In the genomic region with DNA sequence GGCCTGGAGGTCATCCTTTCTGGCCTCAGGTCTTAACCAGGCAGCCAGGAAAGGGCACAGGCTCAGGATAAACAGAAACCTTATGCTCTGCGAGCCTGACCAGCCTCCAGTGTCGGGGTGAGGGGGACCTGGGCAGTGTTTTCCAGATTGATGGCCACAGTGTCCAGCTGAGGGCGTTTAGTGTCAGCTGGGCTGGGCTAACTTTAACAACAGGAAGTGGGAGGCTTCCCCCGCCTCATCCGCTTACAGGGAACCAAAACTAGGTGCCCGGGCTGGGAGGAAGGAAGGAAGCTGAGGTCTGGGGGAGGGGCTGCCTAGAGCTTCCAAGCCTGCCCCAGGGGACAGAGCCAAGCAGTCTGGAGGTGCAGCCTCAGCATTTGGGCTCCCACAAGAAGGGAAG, we compare ENCODE assay signal across 7 mouse cellular contexts. TPM values are rescaled to one million over a fixed set of nuclear protein-coding genes. Genes with fewer than 3 reads are reported as not detected.
DNase-seq lines count a peak whose midpoint lies in the region; TF ChIP-seq lines count a peak whose summit lies in the region.

No protein-coding gene starts in this region.

- peaks cover 17% of the 10 kb centered on the region for H3K4me1 ChIP-seq in bone marrow macrophage, adult 2 months (ENCODE audit: control insufficient read depth, insufficient read depth, low read length)

- TF ChIP-seq POLR2A in bone marrow macrophage, adult 2 months (IDR thresholded peaks at IDR 0.05; ENCODE audit: borderline replicate concordance, low read depth, low read length), result no peak

- intact Hi-C loops in gastrocnemius, postnatal 36 days (cut with DNase I), result loop anchor here (2.0 kb wide), 1 partner anchor 39 kb away; no protein-coding TSS in a partner anchor
- intact Hi-C loops in left cerebral cortex, postnatal 36 days (cut with DNase I), result no loop called here

- DNase-seq in NIH3T3 (ENCODE audit: low read depth), result peak; percentile 61
- DNase-seq in gastrocnemius, postnatal 36 days, result peak; percentile 79 to 82
- peak; percentile 85 for DNase-seq in induced T-regulatory cell, adult 2 months (ENCODE audit: low read depth)
- peak; percentile 75 to 79 for DNase-seq in left cerebral cortex, postnatal 36 days (ENCODE audit: low spot score in 2 of 2)
- peak; percentile 47 for DNase-seq in mesoderm, embryonic 11.5 days (ENCODE audit: low read depth, low spot score)
- DNase-seq in skeletal muscle tissue, adult 2 months (ENCODE audit: low read depth, low spot score), result peak; percentile 93

- H3K27ac ChIP-seq in bone marrow macrophage, adult 2 months (ENCODE audit: insufficient read depth, low read depth, low read length), result peak overlapping the region; percentile 91

- H3K4me3 ChIP-seq in bone marrow macrophage, adult 2 months (ENCODE audit: insufficient read depth, low read length), result peak overlapping the region; percentile 85

- no peak for TF ChIP-seq CTCF in bone marrow macrophage, adult 2 months (IDR thresholded peaks at IDR 0.05; ENCODE audit: low read depth, low read length)

RNA-seq across cellular contexts. Expression of a gene that starts 3.3 kb away (rescaled TPM):
- polyA plus RNA-seq in bone marrow macrophage, adult 2 months (2012; ENCODE audit: insufficient read depth, insufficient read length, missing spikeins), result 122 and 129 TPM in 2 replicates
- total RNA-seq in gastrocnemius, postnatal 36 days (2021), result 10 to 100 TPM; 24.9 to 28.3 TPM
- 100 to 1,000 TPM; 103 to 118 TPM for total RNA-seq in left cerebral cortex, postnatal 36 days (2021)

RNA-seq across cellular contexts. Expression of a gene that starts 57.5 kb away (rescaled TPM):
- polyA plus RNA-seq in bone marrow macrophage, adult 2 months (2012; ENCODE audit: insufficient read depth, insufficient read length, missing spikeins), result 299 and 319 TPM in 2 replicates
- 100 to 1,000 TPM; 218 to 266 TPM for total RNA-seq in gastrocnemius, postnatal 36 days (2021)
- 100 to 1,000 TPM; 278 to 331 TPM for total RNA-seq in left cerebral cortex, postnatal 36 days (2021)

Comparison
In these comparisons a context has a peak if more than half of its experiments do, and no peak if none do; other contexts are left out.
1. Peak in every context shown above with its lines: DNase-seq, H3K4me3 ChIP-seq and H3K27ac ChIP-seq.